Mouse (Mus musculus) thymus, postnatal 36 days (tissue): ENCODE data around the gene Myo10.

Source experiments
- DNase-seq, 2 experiments: peaks; one replicate each; pipeline ENCODE4 v3.0.0; 2022; ENCODE audit warnings: mixed read lengths in 2 of 2

Myo10 gene

GRCm38 (mm10) chr15:25767777-25768176, 145.5 kb downstream of the Myo10 start:
- no peak for DNase-seq

DNA sequence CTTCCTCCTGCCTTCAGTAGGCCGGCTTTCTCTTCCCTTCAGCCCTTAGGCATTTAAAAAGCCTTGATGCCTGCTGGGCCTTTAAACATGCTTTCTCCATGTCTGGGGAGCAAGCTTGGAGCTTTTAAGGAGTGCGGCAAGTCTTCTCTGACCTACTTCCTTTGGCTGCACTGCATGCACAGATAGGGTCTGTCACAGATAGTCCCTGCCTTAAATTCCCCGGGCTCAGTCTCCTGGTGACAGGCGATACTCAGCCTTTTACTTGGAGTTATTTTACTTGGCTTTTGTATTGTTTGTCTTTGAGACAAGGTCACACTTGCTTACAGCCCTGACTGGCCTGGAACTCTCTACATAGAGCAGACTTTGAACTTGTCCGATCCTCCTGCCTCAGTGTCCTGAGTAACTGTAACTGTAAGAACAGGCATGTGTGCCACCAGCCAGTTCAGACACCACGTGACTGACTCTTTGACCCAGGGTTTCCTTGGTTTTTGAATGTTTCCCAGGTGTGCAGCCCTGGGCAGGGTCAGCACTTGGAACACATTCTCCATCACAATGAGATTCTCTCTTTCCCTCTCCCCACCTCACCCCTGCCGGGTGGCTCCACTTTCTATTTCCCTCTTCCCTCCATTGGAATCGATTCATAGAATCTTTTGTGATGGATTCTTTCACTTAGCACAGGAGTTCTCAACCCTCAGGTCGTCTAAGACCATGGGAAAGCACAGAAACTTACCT, 147.4 kb downstream of the Myo10 start:
- no peak for DNase-seq

- no peak for DNase-seq
These were observed 149.5 kb downstream of the Myo10 start for GRCm38 (mm10) chr15:25771782-25772181.

DNA sequence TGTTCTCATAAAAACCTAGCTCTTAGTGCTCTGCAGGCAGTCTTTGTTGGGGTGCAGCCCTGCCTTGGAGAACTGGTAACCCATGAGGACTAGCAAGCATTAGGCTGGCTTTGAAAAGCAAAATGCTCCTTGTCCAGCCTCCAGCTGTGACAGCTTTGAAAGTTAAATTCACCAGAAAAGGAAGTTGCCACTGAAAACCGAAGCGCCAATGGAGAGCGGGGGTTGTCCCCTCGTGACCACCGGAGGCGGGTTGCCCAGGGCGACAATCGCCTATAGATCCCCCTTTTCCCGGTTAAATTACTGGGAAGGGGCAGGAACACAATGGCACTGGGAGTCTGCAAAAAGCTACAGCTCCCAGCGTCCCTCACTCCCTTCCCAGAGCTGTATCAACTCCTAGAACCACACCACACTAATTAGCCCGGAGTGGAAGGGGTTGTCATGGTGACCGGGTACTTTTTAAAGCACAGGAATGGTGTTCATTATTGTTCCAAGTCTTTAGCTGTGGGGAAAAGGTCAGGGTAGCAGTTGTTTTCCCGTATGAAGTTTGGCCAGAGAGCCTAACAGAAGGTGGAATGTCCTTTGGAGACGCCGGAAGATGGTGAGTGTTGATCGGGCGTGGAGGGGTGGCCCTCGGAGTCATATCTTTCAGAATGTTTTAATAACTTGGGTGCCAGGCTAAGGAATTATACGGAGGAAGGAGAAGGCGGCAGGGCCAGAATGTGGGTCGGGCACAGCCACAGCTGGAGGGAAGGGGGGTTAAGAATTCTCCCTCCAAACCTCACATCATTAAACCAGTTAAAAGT, 151.6 kb downstream of the Myo10 start:
- DNase-seq: peak; percentile 22 to 26

DNA sequence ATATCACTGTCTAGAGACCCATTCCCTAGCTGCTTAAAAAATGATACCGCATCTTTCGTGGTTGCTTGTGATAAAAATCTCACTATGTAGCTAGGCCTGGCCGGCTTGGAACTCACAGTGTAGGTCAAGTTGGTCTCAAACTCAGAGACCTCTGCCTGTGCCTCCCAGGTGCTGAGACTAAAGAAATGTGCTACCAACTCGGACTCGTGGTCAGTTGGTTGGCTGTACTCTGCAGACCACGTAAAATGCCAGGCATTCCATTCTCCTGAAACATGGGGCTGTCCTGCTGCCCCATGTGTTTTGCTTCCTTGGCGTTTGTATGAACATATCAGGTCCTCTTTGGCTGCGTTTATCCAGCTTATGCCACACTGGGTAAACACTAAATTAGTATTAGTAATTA, 156.6 kb downstream of the Myo10 start:
- no peak for DNase-seq

- DNase-seq: no peak
These were observed 157.3 kb downstream of the Myo10 start for GRCm38 (mm10) chr15:25779522-25780191.

DNA sequence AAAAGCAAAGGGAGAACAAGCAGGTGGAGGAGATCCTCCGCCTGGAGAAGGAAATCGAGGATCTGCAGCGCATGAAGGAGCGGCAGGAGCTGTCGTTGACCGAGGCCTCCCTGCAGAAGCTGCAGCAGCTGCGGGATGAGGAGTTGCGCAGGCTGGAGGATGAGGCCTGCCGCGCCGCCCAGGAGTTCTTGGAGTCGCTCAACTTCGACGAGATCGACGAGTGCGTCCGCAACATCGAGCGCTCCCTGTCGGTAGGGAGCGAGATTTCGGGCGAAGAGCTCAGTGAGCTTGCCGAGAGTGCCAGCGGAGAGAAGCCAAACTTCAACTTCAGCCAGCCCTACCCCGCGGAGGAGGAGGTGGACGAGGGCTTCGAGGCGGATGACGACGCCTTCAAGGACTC, 158.7 kb downstream of the Myo10 start:
- no peak for DNase-seq

DNA sequence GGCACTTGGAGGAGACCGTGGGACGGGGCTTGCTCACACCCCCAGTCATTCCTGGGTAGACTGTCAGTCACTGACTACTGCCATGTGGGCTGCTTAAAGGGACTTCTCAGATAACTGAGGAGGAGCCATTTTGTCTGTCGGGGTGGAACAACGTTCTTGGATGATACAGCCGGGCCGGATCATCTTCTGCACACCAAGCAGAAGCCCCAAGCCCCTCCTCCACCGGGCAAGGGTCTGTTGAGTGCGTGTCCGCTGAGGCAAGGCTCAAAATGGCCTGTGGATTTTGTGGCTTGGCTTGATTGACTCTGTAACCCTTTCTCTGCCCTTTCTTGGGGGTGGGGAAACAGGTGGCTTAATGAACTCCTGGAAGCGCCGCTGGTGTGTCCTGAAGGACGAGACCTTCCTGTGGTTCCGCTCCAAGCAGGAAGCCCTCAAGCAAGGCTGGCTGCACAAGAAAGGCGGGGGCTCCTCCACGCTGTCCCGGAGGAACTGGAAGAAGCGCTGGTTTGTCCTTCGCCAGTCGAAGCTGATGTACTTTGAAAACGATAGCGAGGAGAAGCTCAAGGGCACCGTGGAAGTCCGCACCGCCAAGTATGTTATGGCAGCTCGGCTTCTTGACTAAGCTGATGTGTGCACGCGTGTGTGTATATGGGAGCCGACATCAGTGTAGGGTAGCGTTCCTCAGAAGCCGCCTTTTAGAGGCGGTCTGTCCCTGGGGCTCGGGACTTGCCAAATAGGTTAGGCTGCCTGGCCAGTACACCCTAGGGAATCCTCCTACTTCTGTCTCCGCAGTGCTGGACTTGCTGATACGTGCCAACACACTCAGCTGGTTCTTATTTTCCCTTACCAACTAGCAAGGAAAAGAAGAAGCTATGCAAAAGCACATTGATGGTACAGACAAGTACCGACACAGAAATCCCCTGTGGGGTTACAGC, 163.4 kb downstream of the Myo10 start:
- no peak for DNase-seq

- DNase-seq: no peak
These were observed 165.1 kb downstream of the Myo10 start for GRCm38 (mm10) chr15:25787406-25787805.

DNA sequence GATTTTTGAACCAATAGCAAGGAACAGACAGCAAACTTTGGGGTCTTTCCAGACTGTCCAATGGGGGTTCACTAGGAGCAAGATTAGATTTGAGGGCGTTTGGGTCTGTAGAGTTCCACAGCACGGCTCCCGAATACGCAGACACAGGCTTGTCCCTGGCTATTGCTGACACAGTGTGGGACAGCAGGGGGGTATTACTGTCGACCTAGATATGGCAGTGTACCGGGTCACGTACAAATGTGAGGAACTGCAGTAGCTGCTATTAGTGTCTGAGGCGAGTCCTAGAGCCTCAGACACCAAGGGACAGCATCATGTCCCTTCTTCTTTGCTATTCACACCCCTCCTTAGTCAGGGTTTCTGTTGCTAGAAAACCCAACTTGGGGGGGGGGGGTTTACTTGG, 165.6 kb downstream of the Myo10 start:
- DNase-seq: no peak

DNA sequence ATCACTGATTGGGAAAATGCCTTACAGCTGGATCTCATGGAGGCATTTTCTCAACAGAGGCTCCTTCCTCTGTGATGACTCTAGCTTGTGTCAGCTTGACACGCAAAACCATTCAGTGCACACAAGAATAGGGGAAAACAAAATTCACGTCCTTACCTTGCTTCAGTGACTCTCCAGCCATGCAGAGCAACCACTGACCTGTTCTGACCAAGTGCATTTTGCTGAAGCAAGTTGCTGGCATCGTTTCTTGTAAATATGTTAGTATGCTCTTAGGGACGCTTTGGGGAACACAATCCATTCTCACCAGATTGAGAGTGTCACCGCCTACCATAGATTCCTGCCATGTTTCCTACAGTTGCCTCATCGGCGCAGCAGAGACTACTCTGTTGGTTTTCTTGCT, 166.2 kb downstream of the Myo10 start:
- DNase-seq: no peak

DNA sequence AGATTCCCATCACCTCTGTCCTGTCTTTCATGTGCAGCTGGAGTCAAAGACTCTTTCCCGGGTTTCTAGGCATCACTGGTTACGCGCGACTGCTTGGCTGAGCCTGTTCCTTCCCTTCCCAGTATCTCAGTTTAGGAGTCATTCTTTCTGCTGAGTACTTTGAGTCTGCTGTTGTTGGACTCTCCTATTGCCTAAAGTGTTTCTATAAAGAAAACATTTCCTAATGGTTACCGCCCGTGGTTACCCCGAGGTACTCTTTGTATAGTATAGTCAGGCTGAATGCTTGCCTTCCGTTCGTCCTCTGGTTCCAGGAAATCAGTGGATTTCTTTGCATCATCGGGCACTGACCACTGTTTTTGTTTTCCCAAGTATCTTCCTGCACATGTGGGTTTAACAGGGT, 166.9 kb downstream of the Myo10 start:
- no peak for DNase-seq

DNA sequence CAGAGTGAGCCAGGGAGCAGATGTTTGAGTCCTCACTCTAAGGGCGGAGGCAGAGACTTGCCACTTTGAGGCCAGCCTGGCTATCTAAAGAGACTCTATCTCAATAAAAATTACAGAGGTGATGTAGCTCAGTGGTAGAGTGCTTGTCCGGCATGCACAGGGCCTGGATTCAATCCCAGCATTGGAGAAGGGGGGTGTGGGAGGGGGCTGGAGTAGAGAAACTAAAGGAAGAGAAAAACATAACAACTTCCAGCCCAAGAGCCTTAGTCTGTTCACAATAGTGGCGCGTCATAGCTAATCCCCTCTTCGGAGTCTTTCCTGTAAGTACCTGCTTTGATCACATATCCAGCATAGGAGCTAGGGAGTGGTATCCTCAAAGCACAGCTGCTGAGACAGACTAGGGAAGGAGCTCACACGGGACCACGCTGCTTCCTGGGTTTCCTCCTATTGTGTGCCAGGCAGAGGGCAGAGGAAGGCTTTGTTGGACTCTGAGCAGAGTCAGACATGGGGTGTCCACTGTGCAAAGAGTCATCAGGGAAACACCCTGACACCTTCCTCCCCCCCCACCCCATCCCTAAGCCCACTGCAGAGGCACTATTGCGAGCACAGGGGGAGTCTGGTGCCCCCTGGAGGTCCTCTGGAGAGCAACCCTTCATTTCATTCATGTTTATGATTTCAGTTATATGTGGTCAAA, 169.5 kb downstream of the Myo10 start:
- no peak for DNase-seq

GRCm38 (mm10) chr15:25794123-25794522, 171.8 kb downstream of the Myo10 start:
- DNase-seq: no peak

- no peak for DNase-seq
These were observed 173.2 kb downstream of the Myo10 start for GRCm38 (mm10) chr15:25795496-25795895.

GRCm38 (mm10) chr15:25796353-25796752, 174.0 kb downstream of the Myo10 start:
- DNase-seq: no peak

DNA sequence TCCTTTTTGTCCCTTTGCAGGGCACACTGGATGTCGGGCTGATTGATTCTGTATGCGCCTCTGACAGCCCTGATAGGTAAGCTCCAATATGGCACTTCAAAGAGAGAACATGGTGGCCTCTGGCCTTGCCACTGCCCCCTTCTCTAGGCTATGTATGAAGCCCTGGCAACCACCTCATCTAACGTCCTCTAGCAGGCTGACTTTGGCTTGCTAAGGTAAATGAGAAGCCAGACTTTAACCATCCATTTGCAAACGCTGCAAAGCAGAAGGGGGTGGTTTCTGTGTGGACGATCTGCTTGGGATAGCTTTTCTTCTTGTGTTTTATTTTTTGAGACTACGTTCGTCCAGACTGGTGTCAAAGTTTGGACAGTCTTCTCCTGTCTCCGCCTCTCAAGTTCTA, 174.9 kb downstream of the Myo10 start:
- DNase-seq: no peak

DNA sequence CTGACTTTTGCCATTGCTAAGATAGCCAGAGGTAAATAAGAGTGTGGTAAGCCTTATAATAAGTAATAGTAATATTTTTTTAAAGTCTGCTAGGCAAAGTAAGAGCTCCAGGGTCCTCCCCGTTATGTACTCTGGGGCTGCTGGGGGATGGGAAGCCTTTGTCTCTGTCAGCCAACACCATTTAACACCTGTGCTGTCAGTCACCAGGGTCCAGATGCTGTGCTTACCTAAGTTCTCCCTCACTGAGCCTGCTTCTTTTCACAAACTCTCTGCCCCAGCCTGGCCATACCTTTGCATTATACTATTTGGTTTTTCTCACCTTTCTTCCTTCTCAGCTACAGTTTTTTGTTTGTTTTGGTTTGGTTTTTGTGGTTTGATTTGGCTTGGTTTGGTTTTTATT, 175.6 kb downstream of the Myo10 start:
- DNase-seq: no peak

- no peak for DNase-seq
These were observed 179.4 kb downstream of the Myo10 start for GRCm38 (mm10) chr15:25801726-25802125.

DNA sequence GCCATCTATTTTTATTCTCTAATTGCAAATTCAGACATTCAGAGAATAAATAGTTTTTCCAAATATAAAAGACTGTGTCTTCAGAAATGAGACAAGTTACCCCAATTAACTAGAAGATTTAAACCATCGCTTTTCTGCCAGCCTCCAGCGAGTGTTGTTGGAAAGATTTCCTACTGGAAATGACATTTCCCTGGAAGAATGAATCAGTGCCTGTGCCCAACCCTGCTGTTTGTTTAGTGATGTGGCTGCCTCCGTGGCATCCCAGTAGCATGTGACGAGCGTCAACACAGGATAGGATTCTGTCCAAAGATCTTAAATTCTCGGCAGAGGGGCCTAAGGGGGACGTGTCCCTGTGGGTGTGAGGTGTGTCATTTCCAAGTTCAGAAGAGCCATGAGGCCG, 179.9 kb downstream of the Myo10 start:
- no peak for DNase-seq

DNA sequence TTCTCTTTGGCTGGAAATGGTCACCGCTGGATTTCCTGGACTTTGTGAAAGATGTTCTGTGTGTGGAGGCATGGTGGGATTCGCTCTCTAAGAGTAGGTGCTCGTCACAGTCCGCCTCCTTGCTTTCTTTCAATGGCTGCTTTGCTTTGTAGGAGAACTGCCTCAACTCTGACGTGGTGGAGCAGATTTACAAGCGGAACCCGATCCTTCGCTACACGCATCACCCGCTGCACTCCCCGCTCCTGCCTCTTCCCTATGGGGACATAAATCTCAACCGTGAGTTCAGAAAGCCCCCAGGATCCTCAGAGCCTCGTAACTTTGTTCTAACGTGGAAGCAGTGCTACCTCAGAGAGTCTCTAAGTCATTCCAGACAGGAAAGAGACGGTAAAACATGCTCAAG, 180.8 kb downstream of the Myo10 start:
- no peak for DNase-seq
